Mouse (Mus musculus) embryonic facial prominence, embryonic 15.5 days (tissue): ENCODE data around the gene Pcsk1n. TPM values are rescaled to one million over a fixed set of nuclear protein-coding genes. Genes with fewer than 3 reads are reported as not detected.
A peak's percentile ranks its signal among the peaks of the same experiment; 100 is the strongest.
"Not testable (repeated sequence)": the region's sequence is repeated elsewhere in the genome, so short reads cannot be mapped to it uniquely, and the experiment has no call there.

Source experiments
- ATAC-seq: fragments of 200-750 bp; cut with Nextera tagmentation; 2 replicates; pipeline ENCODE4 v1.8.0; 2017; ENCODE audit warnings: low read depth, moderate TSS enrichment; ENCODE audit not compliant: insufficient number of reproducible peaks, low FRiP score, low TSS enrichment
- H3K27ac ChIP-seq: fragments of 300-500 bp; sonication (generic); replicated peaks from 2 replicates; pipeline ENCODE4 v1.5.1; 2015; ENCODE audit warnings: mild to moderate bottlenecking, inconsistent platforms
- H3K27me3 ChIP-seq: fragments of 300-500 bp; sonication (generic); 2 replicates; pipeline ENCODE4 v1.6.1; 2015; ENCODE audit warnings: inconsistent platforms
- H3K36me3 ChIP-seq: fragments of 300-500 bp; sonication (generic); 2 replicates; pipeline ENCODE4 v1.6.1; 2015; ENCODE audit warnings: mild to moderate bottlenecking, inconsistent platforms
- H3K4me1 ChIP-seq: fragments of 300-500 bp; sonication (generic); 2 replicates; pipeline ENCODE4 v1.6.1; 2015; ENCODE audit warnings: inconsistent platforms
- H3K4me2 ChIP-seq: fragments of 300-500 bp; sonication (generic); replicated peaks from 2 replicates; pipeline ENCODE4 v1.6.1; 2015; ENCODE audit warnings: mild to moderate bottlenecking, inconsistent platforms
- H3K4me3 ChIP-seq: fragments of 300-500 bp; sonication (generic); replicated peaks from 2 replicates; pipeline ENCODE4 v1.5.1; 2015; ENCODE audit warnings: mild to moderate bottlenecking, inconsistent platforms
- H3K9ac ChIP-seq: fragments of 300-500 bp; sonication (generic); 2 replicates; pipeline ENCODE4 v1.6.1; 2015; ENCODE audit warnings: inconsistent platforms
- H3K9me3 ChIP-seq: fragments of 300-500 bp; sonication (generic); replicated peaks from 2 replicates; pipeline ENCODE4 v1.6.1; 2016; ENCODE audit warnings: inconsistent platforms
- WGBS: fragments of 180-500 bp; shearing (Covaris S2); methylation state at CpG from one replicate; pipeline ENCODE4 v1.1.7; 2015; 5-methylcytosine and 5-hydroxymethylcytosine counted together
- polyA plus RNA-seq: library from polyadenylated mRNA; unstranded; fragments of >200 nt; fragmentation: Nextera tagmentation; extraction: Ambion mirVana; gene quantifications from 2 replicates; pipeline ENCODE4 v1.2.1, GENCODE M21; 2015

Gene Pcsk1n
- polyA plus RNA-seq, 1 experiment from 2014 or later, result 2.7 TPM

- H3K9me3 ChIP-seq, H3K36me3 ChIP-seq, H3K4me1 ChIP-seq, H3K4me2 ChIP-seq, H3K4me3 ChIP-seq, H3K27me3 ChIP-seq, H3K27ac ChIP-seq, H3K9ac ChIP-seq, ATAC-seq: not testable (repeated sequence)
- 91% methylated on average over 4 of the region's 4 CpGs for WGBS
Observed at GRCm38 (mm10) chrX:7909242-7909641, 10.4 kb upstream of the Pcsk1n start, which contains the start of gene Gm10490. Gene Gm10490 (plus strand): TSS chrX:7909542.

GRCm38 (mm10) chrX:7910473-7910872, 9.1 kb upstream of the Pcsk1n start:
- no peaks in the 10 kb centered on the region for H3K4me1 ChIP-seq
- no peak overlapping the region for H3K4me3 ChIP-seq
- ATAC-seq, result no peak
- H3K27me3 ChIP-seq, result no peaks in the 10 kb centered on the region
- H3K9me3 ChIP-seq, result no peaks in the 10 kb centered on the region
- no peak overlapping the region for H3K9ac ChIP-seq
- peaks cover 4% of the 10 kb centered on the region; the same call in 1 of the 2 replicates for H3K36me3 ChIP-seq
- H3K27ac ChIP-seq, result no peak overlapping the region
- WGBS, result 46% methylated on average over 6 of the region's 6 CpGs
- no peak overlapping the region for H3K4me2 ChIP-seq

DNA sequence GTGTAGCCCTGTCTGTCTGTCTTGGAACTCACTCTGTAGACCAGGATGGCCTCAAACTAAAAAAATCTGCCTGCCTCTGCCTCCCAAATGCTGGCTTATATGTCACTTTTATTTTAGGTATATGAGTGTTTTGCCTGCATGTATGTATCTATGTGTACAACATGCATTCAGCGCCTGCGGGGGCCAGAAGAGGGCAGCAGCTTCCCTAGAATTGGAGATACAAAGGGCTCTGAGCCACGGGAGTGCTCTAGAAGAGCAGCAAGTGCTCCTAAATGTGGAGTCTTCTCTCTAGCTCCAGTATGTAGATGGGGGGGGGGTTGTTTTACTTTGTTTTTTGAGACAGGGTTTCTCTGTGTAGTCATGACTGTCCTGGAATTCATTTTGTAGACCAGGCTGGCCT, 4.0 kb upstream of the Pcsk1n start:
- H3K4me1 ChIP-seq, result not testable (repeated sequence)
- WGBS, result 22% methylated on average over 3 of the region's 3 CpGs

DNA sequence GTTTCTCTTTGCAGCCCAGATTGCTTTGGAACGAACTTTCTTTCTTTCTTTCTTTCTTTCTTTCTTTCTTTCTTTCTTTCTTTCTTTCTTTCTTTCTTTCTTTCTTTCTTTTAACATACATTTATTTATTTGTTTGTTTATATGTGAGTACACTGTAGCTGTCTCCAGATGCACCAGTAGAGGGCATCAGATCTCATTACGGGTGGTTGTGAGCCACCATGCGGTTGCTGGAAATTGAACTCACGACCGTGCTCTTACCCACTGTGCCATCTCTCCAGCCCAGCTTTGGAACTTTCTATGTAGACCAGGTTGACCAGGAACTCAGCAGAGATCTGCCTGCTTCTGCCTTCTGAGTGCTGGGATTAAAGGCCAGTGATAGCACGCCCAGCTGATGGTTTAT, 1.7 kb upstream of the Pcsk1n start:
- ATAC-seq, H3K4me3 ChIP-seq, H3K36me3 ChIP-seq, H3K4me2 ChIP-seq, H3K27ac ChIP-seq, H3K9ac ChIP-seq, H3K4me1 ChIP-seq, H3K9me3 ChIP-seq: not testable (repeated sequence)
- peaks cover 34% of the 10 kb centered on the region for H3K27me3 ChIP-seq
- WGBS, result 72% methylated on average over 6 of the region's 6 CpGs

More for the DNA sequence above, 4.0 kb upstream of the Pcsk1n start:
- H3K4me2 ChIP-seq, H3K36me3 ChIP-seq, H3K9ac ChIP-seq, H3K27ac ChIP-seq, H3K9me3 ChIP-seq, H3K4me3 ChIP-seq, ATAC-seq: not testable (repeated sequence)
- peaks cover 13% of the 10 kb centered on the region for H3K27me3 ChIP-seq

GRCm38 (mm10) chrX:7922032-7922431, 2.4 kb downstream of the Pcsk1n start:
- no peak; the same call in 1 of the 2 replicates for ATAC-seq
- peaks cover 8% of the 10 kb centered on the region for H3K4me1 ChIP-seq
- peak overlapping the region; percentile 41 for H3K4me2 ChIP-seq
- H3K36me3 ChIP-seq, result no peaks in the 10 kb centered on the region
- no peak overlapping the region for H3K9ac ChIP-seq
- 10% methylated on average over 42 of the region's 48 CpGs for WGBS
- peak overlapping the region; percentile 31 for H3K4me3 ChIP-seq
- peaks cover 65% of the 10 kb centered on the region for H3K27me3 ChIP-seq
- no peaks in the 10 kb centered on the region for H3K9me3 ChIP-seq
- no peak overlapping the region for H3K27ac ChIP-seq

DNA sequence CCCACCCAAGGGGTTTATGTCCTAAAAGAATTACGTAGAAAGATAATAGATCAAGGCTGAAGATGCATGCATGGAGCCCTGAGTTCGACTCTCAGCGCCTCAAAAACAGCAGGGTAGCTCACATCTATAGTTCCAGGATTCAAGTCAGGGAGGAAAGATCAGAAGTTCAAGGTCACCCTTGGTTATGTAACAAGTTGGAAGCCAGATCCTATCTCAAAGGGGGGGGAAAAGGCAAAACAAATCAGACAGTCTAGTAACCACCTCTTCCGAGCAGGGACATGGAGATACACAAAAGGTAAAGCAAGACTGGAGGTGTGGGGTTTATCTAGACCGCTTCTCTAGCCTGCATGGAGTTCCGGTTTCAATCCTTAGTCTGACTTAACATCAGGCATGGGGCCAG, 6.6 kb downstream of the Pcsk1n start:
- 72% methylated on average over 6 of the region's 6 CpGs for WGBS
- no peaks in the 10 kb centered on the region for H3K9me3 ChIP-seq
- ATAC-seq, result no peak
- peaks cover 66% of the 10 kb centered on the region for H3K27me3 ChIP-seq
- no peak overlapping the region for H3K4me2 ChIP-seq
- peaks cover 8% of the 10 kb centered on the region for H3K4me1 ChIP-seq
- no peak overlapping the region for H3K27ac ChIP-seq
- no peak overlapping the region for H3K9ac ChIP-seq
- no peak overlapping the region for H3K4me3 ChIP-seq
- peaks cover under 1% of the 10 kb centered on the region; the same call in 1 of the 2 replicates for H3K36me3 ChIP-seq

DNA sequence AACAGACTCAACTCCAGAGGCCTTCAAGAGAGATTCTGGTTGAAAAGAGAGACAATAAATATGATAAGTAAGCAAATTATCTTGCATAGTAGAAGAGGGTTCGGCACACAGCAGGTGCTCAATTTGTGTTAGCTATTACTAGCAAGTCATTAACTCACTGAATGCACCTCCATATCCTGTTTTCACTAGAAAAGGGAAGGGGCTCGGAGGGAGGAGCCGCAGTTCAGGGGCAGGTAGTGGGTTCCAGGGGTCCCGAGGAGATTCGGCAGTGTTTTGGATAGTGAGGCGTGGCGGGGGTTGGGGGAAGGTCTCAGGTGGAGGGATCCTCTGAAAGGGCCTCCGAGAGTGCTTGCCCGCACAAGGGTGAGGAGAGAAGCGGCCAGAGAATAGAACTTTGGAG, 7.5 kb downstream of the Pcsk1n start:
- WGBS, result 15% methylated on average over 10 of the region's 10 CpGs
- H3K36me3 ChIP-seq, result peaks cover 4% of the 10 kb centered on the region; the same call in 1 of the 2 replicates
- H3K4me1 ChIP-seq, result peaks cover 4% of the 10 kb centered on the region
- no peaks in the 10 kb centered on the region for H3K9me3 ChIP-seq
- no peak overlapping the region for H3K4me3 ChIP-seq
- no peak for ATAC-seq
- H3K27me3 ChIP-seq, result peaks cover 58% of the 10 kb centered on the region
- no peak overlapping the region for H3K4me2 ChIP-seq
- no peak overlapping the region for H3K9ac ChIP-seq
- no peak overlapping the region for H3K27ac ChIP-seq

DNA sequence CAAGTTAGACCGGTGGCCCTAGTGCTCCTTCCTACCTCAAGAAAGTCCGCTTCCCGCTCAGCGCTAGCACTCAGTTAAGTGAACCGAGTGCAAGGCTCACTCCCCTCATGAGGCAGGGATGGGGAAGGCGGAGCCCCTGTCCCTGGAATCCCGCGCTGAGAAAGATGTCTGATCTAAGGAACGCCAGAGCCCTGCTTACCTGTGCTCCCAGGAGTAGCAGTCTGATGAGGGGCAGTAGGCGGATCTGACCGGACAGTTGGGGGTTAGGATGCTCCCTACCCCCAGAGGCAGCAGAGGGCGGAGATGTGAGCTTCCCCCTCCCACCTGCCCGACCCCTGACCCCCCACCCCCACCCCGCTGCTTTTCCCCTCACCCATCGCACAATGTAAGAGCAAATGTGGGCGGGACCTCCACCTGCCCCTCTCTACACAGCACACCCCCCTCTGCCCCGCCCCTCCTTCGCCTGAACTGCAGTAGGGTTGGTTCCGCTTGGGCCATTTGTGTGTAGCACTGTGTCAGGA, 8.7 kb downstream of the Pcsk1n start, which contains the start of gene Eras:
Eras (minus strand) TSS at position 338 of the 521 bp plus-strand sequence.
- no peak for ATAC-seq
- Histone ChIP-seq H3K4me1 (no peaks in the 10 kb centered on the region), H3K27me3 (peaks cover 47% of the 10 kb centered on the region), H3K9ac (no peak within 1 kb of the TSS), H3K9me3 (no peaks in the 10 kb centered on the region), H3K4me3 (no peak within 1 kb of the TSS), H3K27ac (no peak within 1 kb of the TSS), H3K4me2 (no peak within 1 kb of the TSS), H3K36me3 (peaks cover 4% of the 10 kb centered on the region; the same call in 1 of the 2 replicates)
- 22% methylated on average over 19 of the region's 19 CpGs for WGBS

- ATAC-seq, result no peak
- H3K4me2 ChIP-seq, result no peak overlapping the region
- peaks cover 11% of the 10 kb centered on the region; the same call in 1 of the 2 replicates for H3K36me3 ChIP-seq
- 52% methylated on average over 11 of the region's 11 CpGs for WGBS
- no peak overlapping the region for H3K9ac ChIP-seq
- H3K9me3 ChIP-seq, result no peaks in the 10 kb centered on the region
- H3K27me3 ChIP-seq, result no peaks in the 10 kb centered on the region
- no peak overlapping the region for H3K4me3 ChIP-seq
- H3K4me1 ChIP-seq, result no peaks in the 10 kb centered on the region
- H3K27ac ChIP-seq, result no peak overlapping the region
Observed at GRCm38 (mm10) chrX:7936874-7937273, 17.3 kb downstream of the Pcsk1n start.

DNA sequence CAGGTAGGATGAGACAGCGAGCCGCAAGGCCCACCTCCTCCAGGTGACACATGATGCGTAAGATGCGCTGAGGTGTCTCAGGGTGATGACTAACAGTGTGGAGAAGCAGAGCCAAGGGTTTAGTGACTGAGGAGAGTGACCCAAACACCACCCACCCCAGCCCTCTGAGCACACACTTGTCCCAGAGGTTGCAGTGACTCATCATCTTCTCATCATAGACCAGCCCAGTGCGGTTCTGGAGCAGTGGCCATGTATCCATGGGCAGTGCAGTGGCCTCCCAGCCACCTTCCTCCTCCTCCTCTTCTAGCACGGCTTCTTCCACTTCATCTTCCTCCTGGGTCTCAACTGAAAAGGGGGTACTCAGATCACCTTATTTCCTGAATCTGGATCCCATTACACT, 18.0 kb downstream of the Pcsk1n start:
- Histone ChIP-seq H3K4me3 (no peak overlapping the region), H3K4me1 (no peaks in the 10 kb centered on the region), H3K9ac (no peak overlapping the region), H3K4me2 (no peak overlapping the region), H3K27me3 (no peaks in the 10 kb centered on the region), H3K9me3 (no peaks in the 10 kb centered on the region), H3K36me3 (peaks cover 13% of the 10 kb centered on the region; the same call in 1 of the 2 replicates), H3K27ac (no peak overlapping the region)
- WGBS, result 86% methylated on average over 6 of the region's 6 CpGs
- no peak for ATAC-seq

DNA sequence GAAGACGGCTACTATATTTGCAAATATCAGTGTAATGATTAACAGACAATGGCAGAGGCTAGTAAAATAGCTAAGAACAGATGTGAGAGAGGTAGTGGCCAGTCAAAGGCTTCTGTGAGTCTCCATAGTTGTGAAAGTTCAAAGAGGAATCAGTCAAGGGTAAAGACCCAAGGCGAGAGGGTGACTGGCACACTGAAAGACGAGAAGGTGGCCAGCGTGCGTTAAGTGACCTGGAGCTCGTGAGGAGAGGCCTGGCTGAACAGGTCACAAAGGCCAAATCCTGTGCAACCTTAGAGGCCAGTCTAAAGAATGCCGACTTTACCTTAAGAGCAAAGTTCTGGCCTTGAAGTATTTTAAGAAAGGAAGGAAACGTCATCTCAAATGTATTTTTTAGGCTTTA, 26.0 kb downstream of the Pcsk1n start:
- Histone ChIP-seq H3K4me1 (no peaks in the 10 kb centered on the region), H3K9me3 (no peaks in the 10 kb centered on the region), H3K36me3 (peaks cover 3% of the 10 kb centered on the region; the same call in 1 of the 2 replicates), H3K9ac (no peak overlapping the region), H3K4me3 (no peak overlapping the region), H3K27ac (no peak overlapping the region), H3K4me2 (no peak overlapping the region), H3K27me3 (no peaks in the 10 kb centered on the region)
- ATAC-seq, result no peak
- WGBS, result 65% methylated on average over 8 of the region's 8 CpGs
